Mouse (Mus musculus) retina, adult 2 months (tissue): ENCODE results near the gene Kcnk3.

ENCODE experiments used
- DNase-seq: peaks from one replicate; pipeline ENCODE4 v3.0.0-alpha.2; 2012; ENCODE audit warnings: low read depth, low spot score

Kcnk3 gene

GRCm38 (mm10) chr5:30670091-30670490 lies 82.1 kb downstream of the Kcnk3 start:
- DNase-seq = no peak

- DNase-seq = no peak
Measured at GRCm38 (mm10) chr5:30674001-30674400, 86.0 kb downstream of the Kcnk3 start.
